In the genomic region with DNA sequence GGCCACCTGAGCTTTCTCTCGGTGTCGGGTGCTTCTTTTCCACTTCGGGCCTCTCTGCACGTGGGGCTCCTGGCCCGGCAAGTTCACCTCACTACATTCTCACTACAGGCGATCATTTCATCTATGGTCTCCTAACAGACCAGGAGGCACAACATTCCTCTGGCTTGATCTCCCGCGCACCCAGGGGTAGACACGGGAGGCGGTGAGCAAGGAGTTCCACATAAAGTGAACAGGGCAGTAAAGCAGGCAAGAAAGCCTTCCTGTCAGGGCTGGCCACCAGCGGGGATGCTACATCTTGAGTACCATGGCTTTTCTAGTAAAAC, we compare ENCODE assay signal across 11 mouse cellular contexts. TPM values are rescaled to one million over a fixed set of nuclear protein-coding genes. Genes with fewer than 3 reads are reported as not detected.
DNase-seq lines count a peak whose midpoint lies in the region; ATAC-seq and TF ChIP-seq lines count a peak whose summit lies in the region.
"Had no signal": no experiment of that assay in that cellular context is flagged by ENCODE, and none has a peak within 500 bp of the region (broad histone marks: within the 10 kb centered on the region; RNA-seq: fewer than 3 reads in every experiment).

No protein-coding gene starts in this region.

- no peak overlapping the region for H3K9ac ChIP-seq in liver, postnatal 0 days (replicated peaks)
- no peak overlapping the region for H3K9ac ChIP-seq in liver, embryonic 12.5 days
- H3K9ac ChIP-seq: liver, embryonic 14.5 days had no signal

- H3K4me3 ChIP-seq in heart, embryonic 10.5 days: no peak overlapping the region
- H3K4me3 ChIP-seq in liver, postnatal 0 days (ENCODE audit: low read depth, low read length): no peak overlapping the region
- no peak overlapping the region for H3K4me3 ChIP-seq in liver, embryonic 12.5 days
- no peak overlapping the region for H3K4me3 ChIP-seq in limb, embryonic 10.5 days

- WGBS in heart, embryonic 10.5 days: 59% methylated on average over 11 of the region's 11 CpGs
- 42% methylated on average over 11 of the region's 11 CpGs for WGBS in liver, postnatal 0 days (ENCODE audit: insufficient replicate concordance)
- WGBS in liver, embryonic 12.5 days (ENCODE audit: insufficient replicate concordance): 50% methylated on average over 11 of the region's 11 CpGs
- 52% methylated on average over 11 of the region's 11 CpGs for WGBS in limb, embryonic 10.5 days

- no peak for TF ChIP-seq EP300 in liver, postnatal 0 days (IDR thresholded peaks at IDR 0.05; ENCODE audit: low read depth)

- peaks cover 32% of the 10 kb centered on the region for H3K4me1 ChIP-seq in heart, embryonic 10.5 days
- H3K4me1 ChIP-seq in liver, postnatal 0 days (ENCODE audit: insufficient read depth): peaks cover 6% of the 10 kb centered on the region
- no peaks in the 10 kb centered on the region for H3K4me1 ChIP-seq in liver, embryonic 12.5 days
- peaks cover 46% of the 10 kb centered on the region for H3K4me1 ChIP-seq in limb, embryonic 10.5 days

- no peaks in the 10 kb centered on the region for H3K27me3 ChIP-seq in heart, embryonic 10.5 days (ENCODE audit: insufficient read depth, poor library complexity, severe bottlenecking)
- no peaks in the 10 kb centered on the region for H3K27me3 ChIP-seq in liver, postnatal 0 days (ENCODE audit: insufficient read depth, low read length)
- no peaks in the 10 kb centered on the region; the same call in 1 of the 2 replicates for H3K27me3 ChIP-seq in liver, embryonic 12.5 days (replicated peaks)
- no peaks in the 10 kb centered on the region for H3K27me3 ChIP-seq in Patski
- H3K27me3 ChIP-seq in limb, embryonic 10.5 days (ENCODE audit: low read depth, poor library complexity, severe bottlenecking): no peaks in the 10 kb centered on the region

- POLR2A ChIA-PET in Patski (lab: Charles Lee): no interaction called here

- CTCF ChIA-PET in Patski (lab: Charles Lee): interaction anchor here (1.2 to 1.5 kb wide), 3 partner anchors 11 to 34 kb away, joined by 3 read pairs; no protein-coding TSS in a partner anchor

- H3K27ac ChIP-seq in heart, embryonic 10.5 days: peak overlapping the region; percentile 69
- no peak overlapping the region for H3K27ac ChIP-seq in liver, postnatal 0 days (ENCODE audit: low read depth)
- no peak overlapping the region for H3K27ac ChIP-seq in liver, embryonic 12.5 days
- peak overlapping the region; percentile 72 for H3K27ac ChIP-seq in limb, embryonic 10.5 days
- H3K27ac ChIP-seq: liver, embryonic 14.5 days had no signal

- no peak for DNase-seq in heart, embryonic 10.5 days (ENCODE audit: low spot score)
- no peak for DNase-seq in heart, adult 8-10 months (ENCODE audit: low spot score)
- DNase-seq in liver, postnatal 0 days: no peak
- no peak for DNase-seq in Patski (ENCODE audit: low read depth, low spot score)
- peak; percentile 40 for DNase-seq in limb, embryonic 10.5 days (ENCODE audit: low spot score)
- DNase-seq in frontal cortex, postnatal 25 days (ENCODE audit: low spot score in 2 of 2): no peak
- no peak for DNase-seq in left cerebral cortex, adult 8-10 months (ENCODE audit: low spot score in 2 of 2)
- DNase-seq: gastrocnemius, postnatal 36 days; heart, postnatal 4 days had no signal

- peak overlapping the region; percentile 24; the same call in 1 of the 2 replicates for H3K4me2 ChIP-seq in liver, postnatal 0 days (ENCODE audit: low read depth, low read length)
- H3K4me2 ChIP-seq in liver, embryonic 12.5 days: no peak overlapping the region

- no peak for TF ChIP-seq CTCF in liver, postnatal 0 days (IDR thresholded peaks at IDR 0.05; ENCODE audit: low read depth)
- TF ChIP-seq CTCF in Patski (IDR thresholded peaks at IDR 0.05): no peak

- in situ Hi-C loops in Patski (cut with MboI; ENCODE audit: low pct_unique_long_range_greater_than_20kb): no loop called here

- ATAC-seq in liver, postnatal 0 days: no peak
- ATAC-seq in liver, embryonic 12.5 days: no peak
- peak; percentile 28 for ATAC-seq in Patski

- H3K9me3 ChIP-seq in heart, embryonic 10.5 days: no peaks in the 10 kb centered on the region
- H3K9me3 ChIP-seq in liver, postnatal 0 days (ENCODE audit: low read length): no peaks in the 10 kb centered on the region
- H3K9me3 ChIP-seq in liver, embryonic 12.5 days (replicated peaks): no peaks in the 10 kb centered on the region
- H3K9me3 ChIP-seq in limb, embryonic 10.5 days (replicated peaks): no peaks in the 10 kb centered on the region

- H3K36me3 ChIP-seq in heart, embryonic 10.5 days: no peaks in the 10 kb centered on the region
- no peaks in the 10 kb centered on the region for H3K36me3 ChIP-seq in liver, postnatal 0 days (replicated peaks; ENCODE audit: insufficient read depth, low read length)
- H3K36me3 ChIP-seq in liver, embryonic 12.5 days: no peaks in the 10 kb centered on the region
- H3K36me3 ChIP-seq in limb, embryonic 10.5 days: peaks cover 6% of the 10 kb centered on the region; the same call in 1 of the 2 replicates

RNA-seq across cellular contexts. Expression of a gene that starts 15.0 kb away (rescaled TPM):
- polyA plus RNA-seq in heart, embryonic 10.5 days (2016; fragmentation: Nextera tagmentation; extraction: Ambion mirVana): 4.0 and 5.3 TPM in 2 replicates
- 10 to 100 TPM; 18.5 to 38.1 (median 20.6) TPM for total RNA-seq in heart, adult 8-10 months (2022)
- polyA plus RNA-seq in liver, postnatal 0 days (2015; fragmentation: Nextera tagmentation; extraction: Ambion mirVana): 0.61 and 0.64 TPM in 2 replicates
- 1.1 and 1.4 TPM in 2 replicates for polyA plus RNA-seq in liver, embryonic 12.5 days (2016; fragmentation: Nextera tagmentation; extraction: Ambion mirVana)
- polyA plus RNA-seq in Patski (2021): 31.0 TPM
- 8.5 and 13.9 TPM in 2 replicates for polyA plus RNA-seq in limb, embryonic 10.5 days (2016; fragmentation: Nextera tagmentation; extraction: Ambion mirVana)
- 10 to 100 TPM; 35.8 to 45.1 (median 41.0) TPM for total RNA-seq in left cerebral cortex, adult 8-10 months (2022)

Comparison
In these comparisons a context has a peak if more than half of its experiments do, and no peak if none do; other contexts are left out.
1. H3K27ac ChIP-seq: peak in heart, embryonic 10.5 days (single experiment) and limb, embryonic 10.5 days (single experiment); none in liver, postnatal 0 days (single experiment) and liver, embryonic 12.5 days (single experiment).